Mouse (Mus musculus): ENCODE results near the gene Gm29666.

- no peak for TF ChIP-seq POLR2A (IDR thresholded peaks at IDR 0.05; ENCODE audit: insufficient read depth, low read depth, low read length)
- no peak for TF ChIP-seq CTCF (IDR thresholded peaks at IDR 0.05; ENCODE audit: insufficient read depth, low read depth, low read length)
Observed at GRCm38 (mm10) chr15:84965575-84966360, 45.9 kb upstream of the Gm29666 start.

Data from olfactory bulb, adult 2 months (tissue).